Mouse (Mus musculus) forelimb bud, embryonic 11.5 days (tissue): ENCODE data around the gene C5ar2.
"Not testable (repeated sequence)": the region's sequence is repeated elsewhere in the genome, so short reads cannot be mapped to it uniquely, and the experiment has no call there.

Experiments
- DNase-seq: peaks from one replicate; pipeline ENCODE4 v3.0.0-alpha.2; 2012; ENCODE audit warnings: low read depth, low spot score

C5ar2 gene

DNA sequence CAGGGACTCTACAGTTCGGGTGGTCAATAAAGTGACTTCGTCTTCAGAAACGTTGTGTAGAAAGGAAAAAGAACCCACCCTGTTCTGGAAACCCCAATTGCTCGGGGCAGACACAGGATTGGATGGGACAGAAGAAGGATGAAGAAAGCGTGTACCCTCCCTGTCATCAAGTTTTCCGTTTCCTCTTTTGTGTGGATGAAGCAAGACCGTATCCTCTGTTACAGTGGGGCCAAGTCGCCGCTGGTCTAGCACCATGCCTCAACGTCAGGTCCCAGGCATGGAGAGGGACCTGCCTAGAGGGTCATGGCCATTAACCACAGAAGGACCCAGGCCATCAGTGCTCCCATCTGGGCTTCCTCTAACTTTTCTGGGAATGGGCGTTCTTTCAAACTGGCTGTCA, 13.9 kb upstream of the C5ar2 start:
- no peak for DNase-seq

DNA sequence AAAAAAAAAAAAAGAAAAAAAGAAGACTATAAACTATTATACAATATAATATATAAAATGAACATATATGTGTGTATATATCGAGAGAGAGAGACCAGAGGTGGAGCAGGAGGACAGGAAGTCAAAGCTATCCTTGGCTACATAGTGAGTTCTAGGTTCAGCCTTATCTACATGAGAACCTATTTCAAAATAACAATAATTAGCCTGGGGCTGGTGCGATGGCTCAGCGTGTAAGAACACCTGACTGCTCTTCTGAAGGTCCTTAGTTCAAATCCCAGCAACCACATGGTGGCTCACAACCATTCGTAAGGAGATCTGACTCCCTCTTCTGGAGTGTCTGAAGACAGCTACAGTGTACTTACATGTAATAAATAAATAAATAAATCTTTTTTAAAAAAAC, 12.0 kb upstream of the C5ar2 start:
- not testable (repeated sequence) for DNase-seq

DNA sequence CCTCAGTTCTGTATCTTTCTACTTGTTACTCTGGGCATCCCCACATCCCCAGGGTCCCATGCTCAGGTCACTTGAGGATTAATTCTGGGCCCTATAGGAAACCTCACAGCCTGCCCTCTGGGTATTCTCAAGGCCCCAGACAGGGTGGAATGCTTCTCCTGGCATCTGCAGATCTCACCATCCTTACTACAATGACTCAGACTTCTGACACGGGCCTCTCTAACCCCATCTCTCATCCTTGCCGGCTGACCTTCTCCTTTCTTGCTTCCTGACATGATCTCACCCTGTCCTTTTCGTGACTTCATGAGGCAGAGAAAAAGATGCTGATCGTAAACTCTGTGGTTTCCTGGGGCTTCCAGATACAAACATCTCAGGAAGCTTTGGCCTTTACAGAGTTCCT, 10.2 kb upstream of the C5ar2 start:
- DNase-seq, result no peak

DNA sequence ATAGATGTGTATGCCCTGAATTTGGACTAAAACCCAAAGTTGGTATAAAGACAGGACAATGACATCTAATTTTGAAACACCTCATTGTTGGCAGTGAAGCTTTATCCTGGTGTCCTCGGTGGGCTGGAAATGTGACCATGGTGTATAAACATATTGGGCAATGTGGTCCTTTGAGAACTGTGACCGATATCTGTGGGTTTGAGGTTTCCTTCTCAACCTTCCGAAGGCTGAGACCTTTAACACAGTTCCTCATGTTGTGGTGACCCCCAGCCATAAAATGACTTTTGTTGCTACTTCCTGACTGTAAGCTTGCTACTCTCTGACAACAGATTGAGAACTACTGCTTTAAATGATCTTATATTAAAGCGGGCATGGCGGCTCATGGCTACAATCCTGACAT, 6.7 kb upstream of the C5ar2 start:
- DNase-seq, result no peak

DNA sequence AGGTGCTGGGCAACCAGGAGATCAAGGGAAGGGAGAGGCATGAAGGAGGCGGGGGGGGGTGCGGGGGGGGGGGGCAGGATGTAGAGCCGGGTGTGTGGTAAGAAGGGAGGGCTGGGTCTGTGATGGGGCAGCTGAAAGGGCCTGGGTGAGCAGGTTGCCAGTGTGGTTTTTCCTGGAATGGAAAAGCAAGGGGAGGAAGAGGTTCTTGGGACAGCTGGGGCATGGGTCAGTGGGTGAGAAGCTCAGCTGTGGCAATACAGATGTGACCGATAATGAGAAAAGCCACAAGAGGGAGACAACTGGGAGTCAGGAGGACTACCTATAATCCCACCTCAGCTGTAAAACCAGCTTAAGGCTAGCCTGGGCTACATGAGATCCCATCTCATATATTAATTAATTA, 2.0 kb upstream of the C5ar2 start:
- no peak for DNase-seq

DNA sequence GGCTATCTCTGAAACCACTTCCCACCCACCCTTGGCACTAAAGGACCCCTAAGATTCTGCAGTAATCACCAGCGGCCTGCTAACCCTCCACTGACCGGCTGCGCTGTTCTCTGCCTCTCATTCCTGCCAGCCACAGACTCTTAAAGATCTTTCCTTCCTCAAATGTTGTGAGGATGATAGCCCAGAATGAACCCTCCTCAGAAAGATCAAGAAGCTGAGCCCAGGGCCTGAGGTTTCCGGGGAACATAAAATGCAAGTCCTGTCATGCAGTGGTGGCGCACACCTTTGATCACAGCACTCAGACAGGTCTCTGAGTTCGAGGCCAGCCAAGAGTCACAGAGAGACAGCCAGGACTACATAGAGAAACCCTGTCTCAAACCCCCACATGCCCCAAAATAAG, 1.8 kb downstream of the C5ar2 start:
- no peak for DNase-seq

DNA sequence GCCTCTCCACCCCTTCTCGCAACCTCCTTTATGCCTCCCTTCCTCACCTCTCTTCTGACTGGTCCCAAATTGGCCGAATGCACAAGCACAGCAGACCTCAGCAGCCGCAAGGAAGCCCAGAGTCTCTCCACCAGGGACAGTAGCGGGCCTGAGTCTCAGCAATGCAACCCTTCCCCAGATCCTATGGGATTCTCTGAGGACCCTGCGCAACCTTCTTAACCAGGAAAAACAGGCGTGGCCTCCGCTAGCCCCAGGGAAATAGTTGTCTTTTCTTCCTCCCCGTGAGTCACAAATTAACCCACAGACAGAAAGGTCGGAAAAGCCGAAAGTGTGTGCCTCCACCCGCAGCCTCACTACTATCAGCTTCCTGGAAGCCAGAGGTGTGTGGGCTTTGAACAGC, 2.2 kb downstream of the C5ar2 start:
- no peak for DNase-seq

DNA sequence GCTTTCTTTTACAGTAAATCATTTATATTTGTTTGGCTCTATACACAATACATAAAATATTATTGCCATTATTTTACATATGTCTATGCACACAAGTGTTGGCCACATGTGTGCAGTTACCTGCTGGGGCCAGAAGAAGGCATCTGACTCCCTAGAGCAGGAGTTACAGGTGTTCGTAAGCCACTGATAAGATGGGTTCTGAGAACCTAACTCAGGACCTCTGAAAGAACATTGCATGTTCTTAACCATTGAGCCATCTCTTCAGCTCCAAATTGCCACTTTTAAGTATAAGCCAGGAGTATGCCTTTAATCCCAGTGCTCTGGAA, 3.0 kb downstream of the C5ar2 start:
- DNase-seq, result no peak

DNA sequence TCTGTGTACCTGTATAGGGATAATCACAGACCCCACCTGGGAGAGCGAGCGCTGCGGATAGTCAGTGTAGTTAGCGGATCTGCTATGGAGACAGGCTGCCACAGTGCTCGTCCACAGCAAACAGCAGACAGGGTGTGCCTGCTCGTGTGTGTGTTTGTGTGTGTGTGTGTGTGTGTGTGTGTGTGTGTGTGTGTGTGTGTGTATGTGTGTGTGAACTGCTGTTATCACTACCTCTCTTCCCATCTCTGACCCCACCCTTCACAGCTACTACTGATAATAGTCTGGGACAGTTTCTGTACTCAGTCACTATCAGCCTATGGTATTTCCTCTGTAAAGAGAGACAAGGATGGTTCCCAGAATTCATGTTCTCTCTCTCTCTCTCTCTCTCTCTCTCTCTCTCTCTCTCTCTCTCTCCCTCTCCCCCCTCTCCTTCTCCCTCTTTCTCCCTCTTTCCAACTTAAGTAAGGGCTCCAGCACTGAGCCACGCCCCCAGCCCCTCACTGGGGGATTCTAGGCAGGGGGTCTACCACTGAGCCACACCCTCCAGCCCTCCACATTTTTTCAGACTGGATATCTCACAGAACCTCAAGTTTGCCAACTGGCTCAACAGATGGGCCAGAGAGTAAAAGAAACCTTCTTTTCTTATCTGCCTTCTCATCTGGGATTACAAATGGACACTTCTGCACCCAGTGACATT, 3.5 kb downstream of the C5ar2 start:
- DNase-seq, result no peak

DNA sequence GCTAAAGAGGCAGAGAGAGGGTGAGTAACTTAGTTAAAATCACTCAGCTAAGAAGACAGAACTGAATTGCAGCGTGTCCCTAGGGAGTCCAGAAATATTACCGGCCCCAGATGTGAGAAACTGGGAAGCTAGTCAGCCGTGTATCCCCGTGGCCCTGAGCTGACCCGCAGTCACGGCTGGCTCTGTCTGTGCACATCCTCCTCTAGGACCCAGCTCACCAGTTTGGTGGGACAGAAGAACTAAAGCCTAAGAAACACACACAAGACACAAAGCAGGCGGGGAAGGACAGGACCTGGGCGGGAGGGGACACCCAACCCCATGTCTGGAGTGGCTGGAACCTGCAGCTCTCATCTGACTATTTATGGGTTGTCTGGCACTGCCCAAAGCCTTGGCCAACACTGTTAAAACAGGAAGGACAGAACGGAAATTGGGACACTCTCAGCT, 4.4 kb downstream of the C5ar2 start:
- DNase-seq, result no peak

DNA sequence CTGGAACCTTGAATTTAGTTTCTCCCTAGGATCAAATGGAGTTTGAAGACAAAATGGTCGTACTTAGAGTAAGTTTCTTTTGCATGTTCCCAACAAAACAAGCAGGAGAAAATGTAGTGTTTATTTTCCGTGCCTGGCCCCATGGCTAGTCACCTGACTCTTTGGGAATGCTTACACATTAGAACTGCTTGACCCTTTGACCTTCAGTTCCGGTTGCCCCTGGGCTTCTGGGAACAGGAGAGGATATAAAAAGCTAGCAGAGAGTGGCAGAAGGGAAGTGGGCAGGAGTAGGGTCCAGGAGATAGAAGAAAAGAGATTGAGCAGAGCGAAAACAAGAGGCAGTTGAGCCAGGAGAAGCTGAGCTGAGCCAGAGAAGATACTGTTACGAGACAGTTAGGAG, 14.1 kb downstream of the C5ar2 start:
- peak; percentile 68 for DNase-seq

DNA sequence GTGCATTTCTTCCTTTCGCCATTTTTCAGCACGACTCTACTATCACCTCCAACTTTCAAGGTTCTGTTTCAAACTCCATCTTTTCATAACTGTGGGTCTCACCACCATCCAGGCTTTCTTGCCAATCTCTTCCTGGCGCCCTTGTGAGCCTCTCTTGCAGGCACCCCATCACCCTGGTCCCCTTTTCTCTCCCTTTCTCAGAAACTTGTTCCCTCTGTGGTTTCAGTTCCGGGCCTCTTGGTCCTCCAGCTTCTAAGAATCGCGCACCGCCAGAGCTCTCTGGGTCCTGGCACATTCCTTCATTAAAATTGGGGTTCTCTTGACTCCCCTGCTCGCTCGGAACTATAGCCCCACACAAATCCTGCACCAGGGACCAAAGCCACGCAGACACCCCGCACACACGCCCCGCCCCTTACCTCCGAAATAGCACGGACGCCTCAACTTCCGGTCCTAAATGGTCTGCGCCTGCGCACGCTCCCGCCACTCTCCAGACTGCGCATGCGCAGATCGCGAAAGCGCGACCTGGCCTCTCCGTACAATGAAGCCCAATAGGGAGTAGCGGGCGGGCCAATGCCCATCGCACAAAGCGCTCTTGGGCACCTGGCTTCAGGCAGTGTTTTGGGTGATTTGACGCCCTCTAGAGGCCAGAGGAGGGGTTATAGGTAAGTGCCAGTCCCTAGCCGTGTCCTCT, 22.2 kb downstream of the C5ar2 start, which contains the start of gene Dhx34:
TSS of gene Dhx34 (minus strand) at position 456 of the 691 bp plus-strand sequence.
- DNase-seq, result peak; percentile 99

DNA sequence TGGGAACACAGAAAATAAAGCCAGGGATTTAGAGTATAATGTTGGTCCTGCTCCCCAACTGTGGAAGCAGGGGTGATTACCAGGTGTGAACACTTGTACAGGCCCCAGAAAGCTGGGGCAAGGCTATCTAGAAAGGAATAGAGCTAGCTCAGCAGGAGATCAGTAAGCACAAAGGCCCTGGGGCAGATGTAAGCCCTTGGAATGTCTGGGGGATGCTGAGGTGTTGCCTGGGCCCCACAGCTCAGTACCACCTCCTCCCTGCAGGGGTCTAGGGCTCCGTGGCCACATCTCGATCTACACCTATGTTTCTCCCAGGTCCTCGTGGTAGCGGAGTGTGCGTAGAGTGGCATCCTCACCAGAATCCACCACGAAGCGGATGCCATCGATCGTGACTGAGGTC, 30.0 kb downstream of the C5ar2 start:
- no peak for DNase-seq

DNA sequence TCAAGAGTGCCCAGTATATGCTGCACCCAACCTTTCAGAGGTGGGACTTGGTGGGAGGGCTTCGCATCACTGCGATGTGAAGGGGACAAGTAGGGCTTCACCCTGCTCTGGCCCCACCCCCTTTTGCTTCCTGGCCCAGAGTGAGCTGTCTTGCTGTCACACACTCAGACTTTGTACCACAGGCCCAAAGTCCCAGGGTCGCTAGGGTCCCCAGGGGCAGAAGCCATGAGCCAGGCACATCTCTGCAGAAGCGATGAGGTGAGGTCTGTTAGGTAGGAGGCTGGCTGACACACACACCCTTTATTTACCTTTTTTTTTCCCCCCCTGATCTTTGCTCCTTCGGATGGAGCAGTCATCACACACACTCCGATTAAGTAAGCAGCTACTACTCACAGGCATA, 30.8 kb downstream of the C5ar2 start:
- DNase-seq, result no peak

DNA sequence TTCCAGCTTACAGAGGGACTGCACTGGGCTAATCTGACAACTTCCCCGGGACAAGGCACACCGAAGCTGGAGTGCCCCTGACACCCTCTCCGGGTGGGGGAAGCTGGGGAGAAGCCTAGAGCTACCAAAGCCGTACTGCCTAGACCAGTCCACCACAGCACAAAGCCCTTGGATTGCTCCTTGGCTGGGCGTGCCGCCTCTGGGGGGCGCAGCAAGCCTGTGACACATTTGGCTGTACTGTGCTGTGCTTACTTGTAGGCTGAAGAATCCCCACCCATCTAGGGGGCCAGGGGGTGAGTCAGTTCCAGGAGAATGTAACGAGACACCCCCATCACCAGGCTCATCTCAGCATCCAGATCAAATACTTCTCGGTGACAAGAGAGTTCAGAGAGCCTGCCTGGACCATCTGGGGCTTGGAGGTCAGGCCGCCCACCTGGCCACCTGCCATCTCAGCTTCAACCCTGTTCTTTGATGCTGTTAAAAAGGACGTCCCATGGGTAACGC, 33.0 kb downstream of the C5ar2 start:
- DNase-seq, result no peak

DNA sequence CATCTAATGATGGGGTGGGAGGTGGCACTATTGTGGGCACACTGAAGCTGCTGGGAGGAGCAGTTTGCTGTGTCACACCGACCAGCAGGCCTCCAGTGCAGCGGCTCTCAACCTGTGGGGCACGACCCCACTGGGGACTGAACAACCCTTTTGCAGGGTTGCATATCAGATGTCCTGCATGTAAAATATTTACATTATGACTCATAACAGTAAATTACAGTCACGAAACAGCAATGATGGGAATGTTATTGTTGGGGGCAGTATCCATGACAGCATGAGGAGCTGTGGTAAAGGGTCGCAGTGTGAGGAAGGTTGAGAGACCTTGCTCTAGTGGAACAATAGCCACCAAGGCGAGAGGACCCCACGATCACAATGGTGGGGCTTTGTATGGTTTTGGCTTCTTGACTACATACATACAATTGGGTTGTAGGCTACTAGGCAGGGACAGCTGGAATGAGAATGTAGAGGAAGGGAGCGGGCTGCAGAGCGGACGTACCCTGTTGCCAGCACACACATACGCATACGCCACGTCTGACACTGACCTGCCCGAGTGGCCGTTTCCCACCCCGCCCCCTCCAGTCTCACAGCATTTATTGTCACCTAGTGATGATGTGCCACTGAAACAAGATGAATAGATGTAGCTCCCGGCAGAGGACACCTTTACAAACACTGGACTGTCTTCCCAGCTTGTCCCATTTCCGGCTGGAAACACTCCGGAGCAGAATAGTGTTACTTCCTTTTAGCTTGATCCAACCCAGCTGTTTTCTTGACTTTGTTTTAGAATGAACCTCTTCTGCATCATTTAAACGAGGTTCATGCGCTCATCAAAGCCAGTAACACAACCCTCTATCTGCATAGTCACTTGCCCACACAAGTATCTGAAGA, 34.9 kb downstream of the C5ar2 start:
- DNase-seq, result no peak

DNA sequence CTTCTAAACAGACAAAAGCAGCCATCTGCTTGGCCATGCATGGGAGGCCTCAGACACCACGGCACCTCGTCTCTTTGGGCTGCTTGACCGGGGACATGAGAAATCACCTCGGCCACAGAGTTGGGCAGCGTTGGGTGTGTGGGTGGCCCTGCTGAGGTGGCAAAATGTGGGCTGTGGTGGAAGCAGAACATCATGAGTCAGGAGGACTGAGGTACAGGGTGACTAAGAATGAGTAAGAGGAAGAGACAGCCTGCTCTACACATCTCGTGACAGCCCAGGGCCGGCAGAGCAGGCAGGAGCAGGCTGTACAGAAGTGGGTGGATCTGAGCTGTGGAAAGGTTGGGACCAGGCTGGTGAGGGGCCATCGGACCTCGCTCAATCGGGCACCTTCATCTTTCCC, 36.5 kb downstream of the C5ar2 start:
- no peak for DNase-seq

DNA sequence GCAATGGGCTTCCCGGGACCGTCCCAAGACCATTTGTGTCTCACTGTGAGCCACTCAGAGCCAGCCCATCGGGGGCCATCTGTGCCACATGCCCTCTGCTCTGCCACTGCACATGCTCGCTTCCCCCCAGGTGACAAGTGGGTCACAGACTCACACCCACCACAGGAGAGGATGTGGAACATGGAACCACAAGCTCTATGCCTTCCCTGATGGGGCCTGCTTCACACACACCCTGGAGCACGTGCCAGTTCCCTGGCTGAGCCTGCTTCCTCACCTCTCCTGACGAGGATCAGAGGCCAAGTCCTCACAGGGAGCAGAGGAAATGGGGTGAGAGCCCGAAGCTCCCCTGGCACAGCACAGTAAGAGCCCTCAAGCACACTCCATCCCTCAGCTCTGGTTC, 36.9 kb downstream of the C5ar2 start:
- no peak for DNase-seq

DNA sequence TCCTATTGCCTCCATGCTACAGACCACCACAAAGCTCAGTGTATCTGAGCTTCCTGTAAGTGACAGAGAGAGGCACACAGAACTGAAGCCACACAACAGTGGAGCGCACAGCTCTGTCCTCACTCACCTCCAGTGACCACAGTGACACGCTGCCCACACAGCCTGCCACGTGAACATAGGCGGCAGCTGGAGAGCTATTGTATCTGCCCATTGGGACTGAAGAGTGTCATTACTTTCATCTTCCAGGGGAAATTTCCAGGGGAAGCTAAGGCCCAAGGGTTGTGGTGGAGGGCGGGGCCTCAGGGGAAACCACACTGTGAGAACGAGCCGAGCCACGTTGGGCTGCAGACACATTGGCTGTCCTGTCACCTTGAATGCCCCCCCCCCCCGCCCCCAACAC, 39.2 kb downstream of the C5ar2 start:
- no peak for DNase-seq

DNA sequence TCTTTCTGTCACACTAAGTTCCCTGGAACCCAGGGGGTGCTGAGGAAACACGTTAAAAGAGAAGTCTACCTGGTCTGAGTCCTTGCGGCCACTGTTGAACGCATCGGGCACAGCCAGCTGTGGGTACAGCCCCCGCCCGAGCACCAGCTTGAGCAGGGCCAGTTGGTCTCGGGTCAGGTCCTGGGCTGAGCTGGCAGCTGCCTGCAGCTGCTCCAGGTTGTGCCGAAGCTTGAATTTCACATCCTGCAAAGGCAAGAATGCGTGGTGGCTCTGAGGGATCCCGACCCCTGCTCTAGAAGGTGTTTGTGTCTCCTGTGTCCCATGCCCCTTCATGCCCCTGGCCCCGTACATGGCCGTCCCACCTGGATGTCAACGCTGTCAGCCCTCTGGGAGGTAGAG, 40.5 kb downstream of the C5ar2 start:
- no peak for DNase-seq

DNA sequence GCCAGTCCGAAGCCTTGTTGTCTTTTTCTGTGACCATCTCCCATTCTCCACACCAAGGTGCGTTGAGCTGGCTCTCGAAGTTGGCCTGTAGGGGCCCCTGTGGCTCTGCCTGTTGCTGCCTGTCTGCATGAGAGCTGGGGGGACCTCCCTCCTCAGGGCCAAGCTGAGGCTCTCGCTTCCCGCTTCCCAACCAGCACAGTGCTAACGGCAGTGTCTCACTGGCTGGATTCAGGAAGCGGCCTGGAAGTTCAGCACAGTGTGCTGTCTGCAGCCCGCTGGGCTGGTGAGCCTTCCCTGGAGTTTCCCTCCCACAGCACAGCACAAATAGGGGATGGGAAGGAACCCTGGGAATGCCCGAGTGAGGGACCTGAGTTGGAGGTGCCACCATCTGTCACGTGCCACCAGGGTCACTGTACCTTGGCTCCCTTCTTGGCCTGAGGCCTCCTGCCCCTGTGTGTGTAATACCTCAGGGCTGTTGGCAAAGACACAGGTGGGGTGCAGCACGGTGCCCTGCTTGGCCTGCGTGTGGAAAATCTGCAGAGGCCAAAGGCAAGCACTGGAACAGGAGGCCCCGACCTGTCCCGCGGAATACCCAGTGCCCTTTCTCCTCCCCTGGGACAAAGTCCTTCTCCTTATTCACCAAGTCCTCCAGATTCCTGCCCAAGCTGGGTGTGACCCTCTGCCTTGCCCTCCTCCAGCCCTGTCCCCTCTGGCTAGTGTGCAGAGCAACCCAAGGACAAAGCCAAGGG, 41.0 kb downstream of the C5ar2 start:
- DNase-seq, result no peak

DNA sequence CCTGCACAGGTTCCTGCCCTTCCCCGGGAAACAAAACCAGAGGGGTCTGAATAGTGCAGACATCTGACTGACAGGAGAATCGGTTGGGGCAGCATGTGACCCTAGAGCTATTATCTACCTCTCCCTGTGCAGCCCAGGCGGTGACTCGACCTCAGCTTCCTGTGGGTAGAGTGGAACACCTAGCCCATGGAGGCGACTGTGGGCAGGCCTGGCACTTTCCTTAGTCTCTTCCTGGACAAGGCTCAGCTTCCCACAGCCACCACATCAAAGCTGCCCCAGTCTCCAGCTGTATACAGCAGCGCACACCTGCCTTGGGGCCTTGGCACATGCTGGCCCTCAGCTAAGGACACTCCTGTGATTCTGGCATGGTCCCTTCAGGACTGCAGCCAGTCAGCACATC, 42.8 kb downstream of the C5ar2 start:
- no peak for DNase-seq
